In genomic region chr2:30418259-30418658, GRCm38 (mm10) we compare ENCODE assay signal across 10 mouse cellular contexts. TPM values are rescaled to one million over a fixed set of nuclear protein-coding genes. Genes with fewer than 3 reads are reported as not detected.
A peak's percentile ranks its signal among the peaks of the same experiment; 100 is the strongest.
DNase-seq lines count a peak whose midpoint lies in the region; ATAC-seq and TF ChIP-seq lines count a peak whose summit lies in the region.
"Had no signal": no experiment of that assay in that cellular context is flagged by ENCODE, and none has a peak within 500 bp of the region (broad histone marks: within the 10 kb centered on the region; RNA-seq: fewer than 3 reads in every experiment).

No protein-coding gene starts in this region.

- peaks cover 29% of the 10 kb centered on the region for H3K4me1 ChIP-seq in heart, postnatal 0 days (ENCODE audit: control insufficient read depth, insufficient read depth)
- H3K4me1 ChIP-seq in brown adipose tissue, adult 24 weeks (ENCODE audit: control insufficient read depth, insufficient read depth, insufficient read length, low read length): peaks cover 6% of the 10 kb centered on the region
- H3K4me1 ChIP-seq in hindbrain, embryonic 10.5 days (replicated peaks): peaks cover 59% of the 10 kb centered on the region
- H3K4me1 ChIP-seq in midbrain, embryonic 11.5 days (ENCODE audit: control insufficient read depth, insufficient read depth, low read length): peaks cover 24% of the 10 kb centered on the region; the same call in 1 of the 2 replicates

- H3K36me3 ChIP-seq in heart, postnatal 0 days (replicated peaks; ENCODE audit: control insufficient read depth, insufficient read depth, low read length): no peaks in the 10 kb centered on the region
- peaks cover 9% of the 10 kb centered on the region; the same call in 1 of the 2 replicates for H3K36me3 ChIP-seq in hindbrain, embryonic 10.5 days
- H3K36me3 ChIP-seq in midbrain, embryonic 11.5 days (ENCODE audit: control insufficient read depth, insufficient read depth, low read length): no peaks in the 10 kb centered on the region

- no peak overlapping the region for H3K4me3 ChIP-seq in heart, postnatal 0 days (ENCODE audit: low read depth, low read length)
- peak overlapping the region; percentile 33 for H3K4me3 ChIP-seq in brown adipose tissue, adult 24 weeks (ENCODE audit: insufficient read depth, low read depth, low read length)
- peak overlapping the region; percentile 23 for H3K4me3 ChIP-seq in hindbrain, embryonic 10.5 days
- H3K4me3 ChIP-seq in midbrain, embryonic 11.5 days (ENCODE audit: low read depth, low read length): no peak overlapping the region

- no peak for ATAC-seq in heart, postnatal 0 days (ENCODE audit: insufficient read depth, low read depth)
- no peak for ATAC-seq in midbrain, embryonic 11.5 days (ENCODE audit: low FRiP score)

- no peaks in the 10 kb centered on the region for H3K27me3 ChIP-seq in heart, postnatal 0 days (ENCODE audit: control insufficient read depth, insufficient read depth, low read length)
- peaks cover 17% of the 10 kb centered on the region for H3K27me3 ChIP-seq in hindbrain, embryonic 10.5 days (ENCODE audit: insufficient read depth, poor library complexity, severe bottlenecking)
- no peaks in the 10 kb centered on the region for H3K27me3 ChIP-seq in midbrain, embryonic 11.5 days (ENCODE audit: control insufficient read depth, insufficient read depth, low read length)

- no peak overlapping the region; the same call in 1 of the 2 replicates for H3K4me2 ChIP-seq in heart, postnatal 0 days (ENCODE audit: low read depth, low read length)
- H3K4me2 ChIP-seq in midbrain, embryonic 11.5 days: no peak overlapping the region

- H3K9me3 ChIP-seq in heart, postnatal 0 days (replicated peaks; ENCODE audit: control insufficient read depth, low read length): no peaks in the 10 kb centered on the region
- no peaks in the 10 kb centered on the region for H3K9me3 ChIP-seq in hindbrain, embryonic 10.5 days
- no peaks in the 10 kb centered on the region for H3K9me3 ChIP-seq in midbrain, embryonic 11.5 days (ENCODE audit: control insufficient read depth, low read length)

- DNase-seq in heart, postnatal 0 days (ENCODE audit: low spot score): no peak
- no peak for DNase-seq in heart, adult 9 months (ENCODE audit: low spot score in 2 of 2)
- no peak for DNase-seq in hindbrain, embryonic 10.5 days (ENCODE audit: low spot score)
- no peak for DNase-seq in midbrain, embryonic 11.5 days (ENCODE audit: low spot score, missing footprints)
- DNase-seq in ovary, adult 18-20 months (ENCODE audit: low spot score): no peak
- DNase-seq in lung, postnatal 36 days: no peak
- no peak for DNase-seq in embryo, embryonic 11 days
- DNase-seq: cerebellum, adult 18-20 months had no signal

- no peak for TF ChIP-seq EP300 in heart, postnatal 0 days (IDR thresholded peaks at IDR 0.05; ENCODE audit: low read depth)

- TF ChIP-seq CTCF in heart, postnatal 0 days (IDR thresholded peaks at IDR 0.05; ENCODE audit: low read depth): no peak

- H3K27ac ChIP-seq in heart, postnatal 0 days (ENCODE audit: low read depth): peak overlapping the region; percentile 67; the same call in 1 of the 2 replicates
- H3K27ac ChIP-seq in brown adipose tissue, adult 24 weeks (replicated peaks; ENCODE audit: low read depth, low read length): peak overlapping the region; percentile 49
- no peak overlapping the region for H3K27ac ChIP-seq in hindbrain, embryonic 10.5 days
- no peak overlapping the region for H3K27ac ChIP-seq in midbrain, embryonic 11.5 days (ENCODE audit: low read depth, low read length)
- H3K27ac ChIP-seq: macrophage had no signal

- H3K9ac ChIP-seq in heart, postnatal 0 days (replicated peaks; ENCODE audit: low read depth, low read length): no peak overlapping the region
- peak overlapping the region; percentile 27; the same call in 1 of the 2 replicates for H3K9ac ChIP-seq in midbrain, embryonic 11.5 days (ENCODE audit: low read length)

- 72% methylated on average over 6 of the region's 6 CpGs for WGBS in heart, postnatal 0 days
- 76% methylated on average over 6 of the region's 6 CpGs for WGBS in hindbrain, embryonic 10.5 days
- WGBS in midbrain, embryonic 11.5 days: 82% methylated on average over 6 of the region's 6 CpGs

RNA-seq across cellular contexts. Expression of gene Ptpa, which starts 2.4 kb away (rescaled TPM):
- total RNA-seq in heart, postnatal 0 days (2014; rRNA removed; ENCODE audit: low replicate concordance): 109 and 112 TPM in 2 replicates
- polyA plus RNA-seq in heart, postnatal 0 days (2015; fragmentation: Nextera tagmentation; extraction: Ambion mirVana): 92.4 TPM in 2 replicates
- 83.8 and 94.3 TPM in 2 replicates for polyA plus RNA-seq in brown adipose tissue, adult 24 weeks (2012; ENCODE audit: insufficient read depth, insufficient read length, missing spikeins)
- polyA plus RNA-seq in hindbrain, embryonic 10.5 days (2016; fragmentation: Nextera tagmentation; extraction: Ambion mirVana): 149 and 151 TPM in 2 replicates
- polyA plus RNA-seq in midbrain, embryonic 11.5 days (2014; fragmentation: Nextera tagmentation; extraction: Ambion mirVana): 50.7 and 54.3 TPM in 2 replicates

RNA-seq across cellular contexts. Expression of gene Crat, which starts 2.6 kb away (rescaled TPM):
- 351 and 413 TPM in 2 replicates for total RNA-seq in heart, postnatal 0 days (2014; rRNA removed; ENCODE audit: low replicate concordance)
- polyA plus RNA-seq in heart, postnatal 0 days (2015; fragmentation: Nextera tagmentation; extraction: Ambion mirVana): 263 and 266 TPM in 2 replicates
- polyA plus RNA-seq in brown adipose tissue, adult 24 weeks (2012; ENCODE audit: insufficient read depth, insufficient read length, missing spikeins): 378 and 560 TPM in 2 replicates
- 22.4 and 26.7 TPM in 2 replicates for polyA plus RNA-seq in hindbrain, embryonic 10.5 days (2016; fragmentation: Nextera tagmentation; extraction: Ambion mirVana)
- polyA plus RNA-seq in midbrain, embryonic 11.5 days (2014; fragmentation: Nextera tagmentation; extraction: Ambion mirVana): 23.7 and 24.2 TPM in 2 replicates

RNA-seq across cellular contexts. Expression of gene Dolpp1, which starts 26.2 kb away (rescaled TPM):
- total RNA-seq in heart, postnatal 0 days (2014; rRNA removed; ENCODE audit: low replicate concordance): 40.6 and 56.4 TPM in 2 replicates
- polyA plus RNA-seq in heart, postnatal 0 days (2015; fragmentation: Nextera tagmentation; extraction: Ambion mirVana): 14.4 and 15.0 TPM in 2 replicates
- 10.4 and 13.8 TPM in 2 replicates for polyA plus RNA-seq in brown adipose tissue, adult 24 weeks (2012; ENCODE audit: insufficient read depth, insufficient read length, missing spikeins)
- 52.9 and 55.6 TPM in 2 replicates for polyA plus RNA-seq in hindbrain, embryonic 10.5 days (2016; fragmentation: Nextera tagmentation; extraction: Ambion mirVana)
- 41.1 and 45.8 TPM in 2 replicates for polyA plus RNA-seq in midbrain, embryonic 11.5 days (2014; fragmentation: Nextera tagmentation; extraction: Ambion mirVana)

RNA-seq across cellular contexts. Expression of gene Miga2, which starts 54.2 kb away (rescaled TPM):
- total RNA-seq in heart, postnatal 0 days (2014; rRNA removed; ENCODE audit: low replicate concordance): 82.6 and 105 TPM in 2 replicates
- polyA plus RNA-seq in heart, postnatal 0 days (2015; fragmentation: Nextera tagmentation; extraction: Ambion mirVana): 31.9 and 32.6 TPM in 2 replicates
- 77.1 and 78.5 TPM in 2 replicates for polyA plus RNA-seq in brown adipose tissue, adult 24 weeks (2012; ENCODE audit: insufficient read depth, insufficient read length, missing spikeins)
- polyA plus RNA-seq in hindbrain, embryonic 10.5 days (2016; fragmentation: Nextera tagmentation; extraction: Ambion mirVana): 29.7 and 33.6 TPM in 2 replicates
- 16.6 TPM in 2 replicates for polyA plus RNA-seq in midbrain, embryonic 11.5 days (2014; fragmentation: Nextera tagmentation; extraction: Ambion mirVana)

RNA-seq across cellular contexts. Expression of gene Ier5l, which starts 55.8 kb away (rescaled TPM):
- total RNA-seq in heart, postnatal 0 days (2014; rRNA removed; ENCODE audit: low replicate concordance): 12.4 and 12.5 TPM in 2 replicates
- polyA plus RNA-seq in heart, postnatal 0 days (2015; fragmentation: Nextera tagmentation; extraction: Ambion mirVana): 0.94 and 1.2 TPM in 2 replicates
- polyA plus RNA-seq in brown adipose tissue, adult 24 weeks (2012; ENCODE audit: insufficient read depth, insufficient read length, missing spikeins): 2.5 and 3.5 TPM in 2 replicates
- 3.1 and 3.3 TPM in 2 replicates for polyA plus RNA-seq in hindbrain, embryonic 10.5 days (2016; fragmentation: Nextera tagmentation; extraction: Ambion mirVana)
- polyA plus RNA-seq in midbrain, embryonic 11.5 days (2014; fragmentation: Nextera tagmentation; extraction: Ambion mirVana): 4.9 and 5.0 TPM in 2 replicates

Comparison
In these comparisons a context has a peak if more than half of its experiments do, and no peak if none do; other contexts are left out.
1. H3K27ac ChIP-seq: peak in heart, postnatal 0 days (single experiment) and brown adipose tissue, adult 24 weeks (single experiment); none in hindbrain, embryonic 10.5 days (single experiment) and midbrain, embryonic 11.5 days (single experiment).
2. H3K4me3 ChIP-seq: peak in brown adipose tissue, adult 24 weeks (single experiment) and hindbrain, embryonic 10.5 days (single experiment); none in heart, postnatal 0 days (single experiment) and midbrain, embryonic 11.5 days (single experiment).